Mouse (Mus musculus): ENCODE measurements around the gene Marf1. TPM values are rescaled to one million over a fixed set of nuclear protein-coding genes. Genes with fewer than 3 reads are reported as not detected.
A peak's percentile ranks its signal among the peaks of the same experiment; 100 is the strongest.

The Marf1 gene
- polyA plus RNA-seq (2021), result 23.4 TPM

- no peak for TF ChIP-seq CTCF (IDR thresholded peaks at IDR 0.05)
- in situ Hi-C loops (cut with MboI; ENCODE audit: low pct_unique_long_range_greater_than_20kb), result no loop called here
- H3K27me3 ChIP-seq, result no peaks in the 10 kb centered on the region
- CTCF ChIA-PET, result interaction anchor here (1.5 kb wide), 1 partner anchor 18 kb away, joined by 3 read pairs; no protein-coding TSS in a partner anchor
- POLR2A ChIA-PET, result interaction anchor here (0.7 kb wide), 1 partner anchor 264 kb away, joined by 3 read pairs; no protein-coding TSS in a partner anchor
- ATAC-seq (peak; percentile 93), DNase-seq (ENCODE audit: low read depth, low spot score) (peak; percentile 58)
Observed at GRCm38 (mm10) chr16:14162988-14163416, at the start of gene Marf1, which contains the start of gene Nde1. Marf1 (minus strand) TSS chr16:14163351. Nde1 (plus strand) TSS chr16:14163275.

- DNase-seq (ENCODE audit: low read depth, low spot score), result no peak
- no peak for ATAC-seq
- TF ChIP-seq CTCF (IDR thresholded peaks at IDR 0.05), result no peak
- ChIA-PET CTCF (interaction anchor here (1.5 kb wide), 1 partner anchor 10 kb away, joined by 3 read pairs; no protein-coding TSS in a partner anchor), POLR2A (no interaction called here)
- in situ Hi-C loops (cut with MboI; ENCODE audit: low pct_unique_long_range_greater_than_20kb), result no loop called here
- H3K27me3 ChIP-seq, result no peaks in the 10 kb centered on the region
Observed at GRCm38 (mm10) chr16:14198798-14199197, 35.6 kb upstream of the Marf1 start.

- in situ Hi-C loops (cut with MboI; ENCODE audit: low pct_unique_long_range_greater_than_20kb), result no loop called here
- peak; percentile 80 for TF ChIP-seq CTCF (IDR thresholded peaks at IDR 0.05)
- ATAC-seq (no peak), DNase-seq (ENCODE audit: low read depth, low spot score) (no peak)
- ChIA-PET CTCF (interaction anchor here (1.3 kb wide), 1 partner anchor 25 kb away, joined by 3 read pairs; no protein-coding TSS in a partner anchor), POLR2A (no interaction called here)
- H3K27me3 ChIP-seq, result no peaks in the 10 kb centered on the region
Observed at GRCm38 (mm10) chr16:14195427-14195826, 32.3 kb upstream of the Marf1 start.

GRCm38 (mm10) chr16:14194164-14194950, 31.2 kb upstream of the Marf1 start:
- DNase-seq (ENCODE audit: low read depth, low spot score) (no peak), ATAC-seq (no peak)
- POLR2A ChIA-PET, result no interaction called here
- in situ Hi-C loops (cut with MboI; ENCODE audit: low pct_unique_long_range_greater_than_20kb), result no loop called here
- no peak for TF ChIP-seq CTCF (IDR thresholded peaks at IDR 0.05)
- no peaks in the 10 kb centered on the region for H3K27me3 ChIP-seq
- CTCF ChIA-PET, result no interaction called here

GRCm38 (mm10) chr16:14185516-14185915, 22.4 kb upstream of the Marf1 start:
- CTCF ChIA-PET, result no interaction called here
- no peak for ATAC-seq
- TF ChIP-seq CTCF (IDR thresholded peaks at IDR 0.05), result no peak
- POLR2A ChIA-PET, result no interaction called here
- no peak for DNase-seq (ENCODE audit: low read depth, low spot score)
- in situ Hi-C loops (cut with MboI; ENCODE audit: low pct_unique_long_range_greater_than_20kb), result no loop called here
- no peaks in the 10 kb centered on the region for H3K27me3 ChIP-seq

GRCm38 (mm10) chr16:14183856-14184255, 20.7 kb upstream of the Marf1 start:
- in situ Hi-C loops (cut with MboI; ENCODE audit: low pct_unique_long_range_greater_than_20kb), result no loop called here
- ATAC-seq (no peak), DNase-seq (ENCODE audit: low read depth, low spot score) (no peak)
- no peak for TF ChIP-seq CTCF (IDR thresholded peaks at IDR 0.05)
- H3K27me3 ChIP-seq, result no peaks in the 10 kb centered on the region
- ChIA-PET POLR2A (no interaction called here), CTCF (no interaction called here)

- POLR2A ChIA-PET, result no interaction called here
- no peak for DNase-seq (ENCODE audit: low read depth, low spot score)
- no peak for TF ChIP-seq CTCF (IDR thresholded peaks at IDR 0.05)
- no peaks in the 10 kb centered on the region for H3K27me3 ChIP-seq
- in situ Hi-C loops (cut with MboI; ENCODE audit: low pct_unique_long_range_greater_than_20kb), result no loop called here
- CTCF ChIA-PET, result no interaction called here
- ATAC-seq, result no peak
Observed at GRCm38 (mm10) chr16:14182360-14182759, 19.2 kb upstream of the Marf1 start.

GRCm38 (mm10) chr16:14180163-14180733, 17.1 kb upstream of the Marf1 start:
- ChIA-PET POLR2A (no interaction called here), CTCF (interaction anchor here (1.0 kb wide), 1 partner anchor 10 kb away, joined by 3 read pairs; no protein-coding TSS in a partner anchor)
- DNase-seq (ENCODE audit: low read depth, low spot score) (no peak), ATAC-seq (no peak)
- in situ Hi-C loops (cut with MboI; ENCODE audit: low pct_unique_long_range_greater_than_20kb), result no loop called here
- TF ChIP-seq CTCF (IDR thresholded peaks at IDR 0.05), result no peak
- H3K27me3 ChIP-seq, result no peaks in the 10 kb centered on the region

GRCm38 (mm10) chr16:14178041-14178440, 14.9 kb upstream of the Marf1 start:
- ChIA-PET POLR2A (no interaction called here), CTCF (no interaction called here)
- DNase-seq (ENCODE audit: low read depth, low spot score), result no peak
- no peak for ATAC-seq
- in situ Hi-C loops (cut with MboI; ENCODE audit: low pct_unique_long_range_greater_than_20kb), result no loop called here
- TF ChIP-seq CTCF (IDR thresholded peaks at IDR 0.05), result no peak
- H3K27me3 ChIP-seq, result no peaks in the 10 kb centered on the region

GRCm38 (mm10) chr16:14169706-14170105, 6.6 kb upstream of the Marf1 start:
- ChIA-PET CTCF (no interaction called here), POLR2A (no interaction called here)
- no peak for DNase-seq (ENCODE audit: low read depth, low spot score)
- ATAC-seq, result no peak
- TF ChIP-seq CTCF (IDR thresholded peaks at IDR 0.05), result no peak
- H3K27me3 ChIP-seq, result no peaks in the 10 kb centered on the region
- in situ Hi-C loops (cut with MboI; ENCODE audit: low pct_unique_long_range_greater_than_20kb), result no loop called here

GRCm38 (mm10) chr16:14166490-14166889, 3.3 kb upstream of the Marf1 start:
- CTCF ChIA-PET, result no interaction called here
- no peak for TF ChIP-seq CTCF (IDR thresholded peaks at IDR 0.05)
- DNase-seq (ENCODE audit: low read depth, low spot score) (no peak), ATAC-seq (no peak)
- POLR2A ChIA-PET, result no interaction called here
- in situ Hi-C loops (cut with MboI; ENCODE audit: low pct_unique_long_range_greater_than_20kb), result no loop called here
- H3K27me3 ChIP-seq, result no peaks in the 10 kb centered on the region
